Comparison of ENCODE assay signal across 20 mouse cellular contexts in genomic region chr11:97728730-97729129, GRCm38 (mm10). TPM values are rescaled to one million over a fixed set of nuclear protein-coding genes. Genes with fewer than 3 reads are reported as not detected.
DNase-seq lines count a peak whose midpoint lies in the region; ATAC-seq and TF ChIP-seq lines count a peak whose summit lies in the region.
"Had no signal": no experiment of that assay in that cellular context is flagged by ENCODE, and none has a peak within 500 bp of the region (broad histone marks: within the 10 kb centered on the region; RNA-seq: fewer than 3 reads in every experiment).

No protein-coding gene starts in this region.

- no peaks in the 10 kb centered on the region for H3K27me3 ChIP-seq in spleen, adult 2 months (ENCODE audit: control insufficient read depth, insufficient read depth, low read length)
- no peaks in the 10 kb centered on the region for H3K27me3 ChIP-seq in lung, postnatal 0 days (replicated peaks; ENCODE audit: insufficient read depth, low read length)
- H3K27me3 ChIP-seq: forebrain, embryonic 15.5 days; hindbrain, embryonic 13.5 days; intestine, embryonic 15.5 days had no signal

- no peak for TF ChIP-seq EP300 in lung, postnatal 0 days (IDR thresholded peaks at IDR 0.05)

- H3K27ac ChIP-seq in spleen, adult 2 months (ENCODE audit: insufficient read depth, low read length): peak overlapping the region; percentile 63
- peak overlapping the region; percentile 91 for H3K27ac ChIP-seq in bone marrow, adult 2 months (ENCODE audit: control insufficient read depth, insufficient read depth, low read depth, low read length, poor library complexity)
- no peak overlapping the region for H3K27ac ChIP-seq in lung, postnatal 0 days (ENCODE audit: low read length)
- H3K27ac ChIP-seq: forebrain, embryonic 15.5 days; hindbrain, embryonic 13.5 days; intestine, embryonic 15.5 days; liver, embryonic 14.5 days had no signal

- WGBS in spleen, adult 2 months: 29% methylated on average over 7 of the region's 7 CpGs
- WGBS in bone marrow, adult 2 months: 30% methylated on average over 7 of the region's 7 CpGs
- 90% methylated on average over 7 of the region's 7 CpGs for WGBS in lung, postnatal 0 days

- peak; percentile 34 for ATAC-seq in megakaryocyte, adult 5-6 weeks (ENCODE audit: poor library complexity, severe bottlenecking)
- ATAC-seq in lung, postnatal 0 days: no peak
- ATAC-seq: forebrain, embryonic 15.5 days; intestine, embryonic 15.5 days had no signal

- peaks cover 9% of the 10 kb centered on the region; the same call in 1 of the 2 replicates for H3K4me1 ChIP-seq in spleen, adult 2 months (ENCODE audit: control insufficient read depth, insufficient read depth, insufficient read length)
- peaks cover 15% of the 10 kb centered on the region for H3K4me1 ChIP-seq in bone marrow, adult 2 months (ENCODE audit: control insufficient read depth, insufficient read depth, low read length)
- no peaks in the 10 kb centered on the region for H3K4me1 ChIP-seq in lung, postnatal 0 days (ENCODE audit: insufficient read depth, low read depth, low read length)
- H3K4me1 ChIP-seq: forebrain, embryonic 15.5 days; intestine, embryonic 15.5 days had no signal

- no peak for DNase-seq in spleen, adult 2 months (ENCODE audit: low read depth in 1 of 2, low spot score in 2 of 2)
- DNase-seq in spleen, postnatal 36 days (ENCODE audit: low spot score in 2 of 2): no peak
- DNase-seq in MN1 (ENCODE audit: low spot score): peak; percentile 56
- no peak for DNase-seq in embryo, embryonic 11 days
- DNase-seq in lung, postnatal 0 days (ENCODE audit: low spot score): no peak
- no peak for DNase-seq in adrenal gland, postnatal 10 days
- DNase-seq: cerebellum, adult 9-10 months; heart, postnatal 10 days; left cerebral cortex, postnatal 4 days; lung, postnatal 14 days; retina, postnatal 1 day; right cerebral cortex, postnatal 4 days had no signal

- no peaks in the 10 kb centered on the region for H3K9me3 ChIP-seq in lung, postnatal 0 days (ENCODE audit: low read length)
- H3K9me3 ChIP-seq: forebrain, embryonic 15.5 days; hindbrain, embryonic 13.5 days; intestine, embryonic 15.5 days had no signal

- TF ChIP-seq CTCF in spleen, adult 2 months (IDR thresholded peaks at IDR 0.05; ENCODE audit: extremely low read depth, insufficient read depth, insufficient read length, insufficient replicate concordance): no peak
- TF ChIP-seq CTCF in bone marrow, adult 2 months (IDR thresholded peaks at IDR 0.05; ENCODE audit: control insufficient read depth, insufficient read depth, low read length): no peak
- no peak for TF ChIP-seq CTCF in lung, postnatal 0 days (IDR thresholded peaks at IDR 0.05)

- no peak overlapping the region for H3K9ac ChIP-seq in lung, postnatal 0 days (replicated peaks; ENCODE audit: low read depth)
- H3K9ac ChIP-seq: forebrain, embryonic 15.5 days; hindbrain, embryonic 13.5 days; intestine, embryonic 15.5 days; liver, embryonic 14.5 days had no signal

- no peak overlapping the region for H3K4me3 ChIP-seq in spleen, adult 2 months (ENCODE audit: extremely low read depth, insufficient read depth, insufficient read length)
- peak overlapping the region; percentile 16 for H3K4me3 ChIP-seq in bone marrow, adult 2 months (replicated peaks; ENCODE audit: control insufficient read depth, low read depth, low read length)
- no peak overlapping the region for H3K4me3 ChIP-seq in lung, postnatal 0 days (ENCODE audit: low read depth, low read length)
- H3K4me3 ChIP-seq: forebrain, embryonic 15.5 days; hindbrain, embryonic 13.5 days; intestine, embryonic 15.5 days had no signal

- H3K36me3 ChIP-seq in spleen, adult 2 months (ENCODE audit: control insufficient read depth, insufficient read depth, low read length): peaks cover 34% of the 10 kb centered on the region
- H3K36me3 ChIP-seq in lung, postnatal 0 days (ENCODE audit: insufficient read depth, low read length): peaks cover 14% of the 10 kb centered on the region; the same call in 1 of the 2 replicates

- H3K4me2 ChIP-seq in lung, postnatal 0 days (replicated peaks; ENCODE audit: low read depth, low read length): no peak overlapping the region
- H3K4me2 ChIP-seq: forebrain, embryonic 15.5 days; hindbrain, embryonic 13.5 days; intestine, embryonic 15.5 days; midbrain, embryonic 11.5 days had no signal

- no peak for TF ChIP-seq POLR2A in spleen, adult 2 months (IDR thresholded peaks at IDR 0.05; ENCODE audit: low read depth, low read length)
- TF ChIP-seq POLR2A in bone marrow, adult 2 months (IDR thresholded peaks at IDR 0.05; ENCODE audit: borderline replicate concordance, control insufficient read depth, low read depth, low read length): no peak

RNA-seq across cellular contexts. Expression of gene Pip4k2b, which starts 15.8 kb away (rescaled TPM):
- 17.6 and 19.1 TPM in 2 replicates for polyA plus RNA-seq in spleen, adult 2 months (2012; rRNA removed)
- 9.5 and 11.7 TPM in 2 replicates for polyA plus RNA-seq in bone marrow, adult 2 months (2011; ENCODE audit: insufficient read depth, insufficient read length, low replicate concordance, missing spikeins)
- 14.9 and 17.3 TPM in 2 replicates for total RNA-seq in megakaryocyte, adult 5-6 weeks (2015)
- 19.6 and 25.7 TPM in 2 replicates for total RNA-seq in megakaryocyte, adult 5-6 weeks (2017)
- 0.86 and 1.3 TPM in 2 replicates for polyA plus RNA-seq in lung, postnatal 0 days (2015; fragmentation: Nextera tagmentation; extraction: Ambion mirVana)
- 10 to 100 TPM; 27.3 to 33.3 TPM for total RNA-seq in adrenal gland, postnatal 10 days (2021)

RNA-seq across cellular contexts. Expression of gene Psmb3, which starts 25.5 kb away (rescaled TPM):
- polyA plus RNA-seq in spleen, adult 2 months (2012; rRNA removed): 151 and 203 TPM in 2 replicates
- polyA plus RNA-seq in bone marrow, adult 2 months (2011; ENCODE audit: insufficient read depth, insufficient read length, low replicate concordance, missing spikeins): 138 and 152 TPM in 2 replicates
- 81.0 and 111 TPM in 2 replicates for total RNA-seq in megakaryocyte, adult 5-6 weeks (2015)
- 137 and 179 TPM in 2 replicates for total RNA-seq in megakaryocyte, adult 5-6 weeks (2017)
- 350 and 419 TPM in 2 replicates for polyA plus RNA-seq in lung, postnatal 0 days (2015; fragmentation: Nextera tagmentation; extraction: Ambion mirVana)
- total RNA-seq in adrenal gland, postnatal 10 days (2021): 100 to 1,000 TPM; 231 to 234 TPM

RNA-seq across cellular contexts. Expression of gene Pcgf2, which starts 28.4 kb away (rescaled TPM):
- 10.0 and 14.4 TPM in 2 replicates for polyA plus RNA-seq in spleen, adult 2 months (2012; rRNA removed)
- polyA plus RNA-seq in bone marrow, adult 2 months (2011; ENCODE audit: insufficient read depth, insufficient read length, low replicate concordance, missing spikeins): 7.0 and 10.7 TPM in 2 replicates
- 2.8 and 3.1 TPM in 2 replicates for total RNA-seq in megakaryocyte, adult 5-6 weeks (2015)
- 1.0 and 2.4 TPM in 2 replicates for total RNA-seq in megakaryocyte, adult 5-6 weeks (2017)
- 10.5 TPM in 2 replicates for polyA plus RNA-seq in lung, postnatal 0 days (2015; fragmentation: Nextera tagmentation; extraction: Ambion mirVana)
- 10 to 100 TPM; 29.7 to 41.0 TPM for total RNA-seq in adrenal gland, postnatal 10 days (2021)
- total RNA-seq: neutrophil, adult 5-6 weeks had no signal

RNA-seq across cellular contexts. Expression of gene Cwc25, which starts 37.6 kb away (rescaled TPM):
- 6.7 TPM in 2 replicates for polyA plus RNA-seq in spleen, adult 2 months (2012; rRNA removed)
- polyA plus RNA-seq in bone marrow, adult 2 months (2011; ENCODE audit: insufficient read depth, insufficient read length, low replicate concordance, missing spikeins): 10.4 and 11.7 TPM in 2 replicates
- 11.1 and 11.8 TPM in 2 replicates for total RNA-seq in megakaryocyte, adult 5-6 weeks (2015)
- total RNA-seq in megakaryocyte, adult 5-6 weeks (2017): 21.0 and 22.4 TPM in 2 replicates
- polyA plus RNA-seq in lung, postnatal 0 days (2015; fragmentation: Nextera tagmentation; extraction: Ambion mirVana): 12.7 and 13.2 TPM in 2 replicates
- 10 to 100 TPM; 19.9 to 20.0 TPM for total RNA-seq in adrenal gland, postnatal 10 days (2021)

RNA-seq across cellular contexts. Expression of gene Cisd3, which starts 43.1 kb away (rescaled TPM):
- polyA plus RNA-seq in spleen, adult 2 months (2012; rRNA removed): 17.3 and 18.5 TPM in 2 replicates
- polyA plus RNA-seq in bone marrow, adult 2 months (2011; ENCODE audit: insufficient read depth, insufficient read length, low replicate concordance, missing spikeins): 29.3 and 76.0 TPM in 2 replicates
- total RNA-seq in megakaryocyte, adult 5-6 weeks (2015): 18.7 and 19.8 TPM in 2 replicates
- 2.3 and 12.8 TPM in 2 replicates for total RNA-seq in megakaryocyte, adult 5-6 weeks (2017)
- 59.1 and 63.8 TPM in 2 replicates for polyA plus RNA-seq in lung, postnatal 0 days (2015; fragmentation: Nextera tagmentation; extraction: Ambion mirVana)
- 100 to 1,000 TPM; 260 to 277 TPM for total RNA-seq in adrenal gland, postnatal 10 days (2021)
